Mouse (Mus musculus): ENCODE data around the gene Spcs1. TPM values are rescaled to one million over a fixed set of nuclear protein-coding genes. Genes with fewer than 3 reads are reported as not detected.

The Spcs1 gene
- polyA plus RNA-seq (2014; fragmentation: Illumina TruSeq; extraction: RNeasy Lipid Tissue Mini Kit (QIAGEN cat#74804); ENCODE audit: low read depth, low replicate concordance) = 454 TPM

DNA sequence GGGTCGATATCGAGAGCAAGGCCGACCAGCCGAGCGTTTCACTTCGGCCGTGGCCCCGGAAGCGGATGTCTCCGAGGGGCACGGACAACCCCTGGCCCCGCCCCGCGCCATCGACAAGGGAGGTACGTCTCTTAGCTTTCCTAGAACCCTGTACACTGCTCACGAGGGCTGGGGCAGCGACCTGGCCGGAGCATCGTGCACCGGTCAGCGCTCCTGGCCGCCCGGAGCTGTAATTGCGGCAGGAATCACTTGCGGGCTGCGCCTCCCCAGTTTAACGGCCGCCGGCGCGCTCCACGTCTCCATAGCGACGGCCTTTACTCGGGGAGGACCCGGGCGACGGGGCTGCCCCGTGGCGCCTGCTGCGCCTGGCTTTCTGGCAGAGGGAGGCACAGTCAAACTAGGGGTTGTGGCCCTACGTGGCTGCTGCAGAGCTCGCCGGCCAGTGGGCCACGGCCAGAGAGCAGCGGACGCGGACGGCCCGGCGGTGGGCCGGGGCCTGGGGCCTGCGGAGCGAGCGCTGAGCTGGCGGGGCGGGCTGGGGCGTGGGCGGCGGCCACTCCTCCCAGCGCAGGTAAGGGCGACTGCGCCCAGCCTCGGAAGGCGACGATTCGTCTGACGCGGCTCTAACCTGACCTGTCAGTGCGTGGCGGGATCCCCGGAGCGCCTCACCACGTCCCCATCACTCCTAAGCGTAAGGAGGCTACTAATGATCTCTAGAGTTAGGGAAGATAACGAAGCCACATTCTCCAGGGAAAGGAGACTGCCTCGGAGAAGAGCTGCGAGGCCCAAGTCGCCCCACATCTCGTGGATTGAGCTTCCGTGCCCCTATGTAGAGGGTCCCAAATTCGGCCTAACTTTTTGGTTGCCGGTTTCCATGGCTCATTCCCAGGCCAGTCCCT is at the start of gene Spcs1, which contains the start of gene Glt8d1:
Gene Spcs1, minus strand, starts transcription at position 366 of the 899 bp plus-strand sequence.
Gene Glt8d1, plus strand, starts transcription at position 94 of the 899 bp plus-strand sequence.

GRCm38 (mm10) chr14:31018860-31019291 is 17.4 kb upstream of the Spcs1 start, which contains the start of the genes Pbrm1 and Gnl3:
Pbrm1 (plus strand) TSS chr14:31019138.
Gnl3 (minus strand) TSS chr14:31019152.

GRCm38 (mm10) chr14:30951154-30951825 is 50.2 kb downstream of the Spcs1 start, which contains the start of gene Nek4:
Nek4 (plus strand) TSS chr14:30951377.

Other genes with a start within 250 kb of the Spcs1 start
- 8.3 TPM for gene Tmem110, start 176.1 kb downstream of the Spcs1 start, polyA plus RNA-seq (2014; fragmentation: Illumina TruSeq; extraction: RNeasy Lipid Tissue Mini Kit (QIAGEN cat#74804); ENCODE audit: low read depth, low replicate concordance)
- gene Mustn1, start 122.5 kb downstream of the Spcs1 start, polyA plus RNA-seq (2014; fragmentation: Illumina TruSeq; extraction: RNeasy Lipid Tissue Mini Kit (QIAGEN cat#74804); ENCODE audit: low read depth, low replicate concordance) = 0.52 TPM
- 0.35 TPM for gene Itih4, start 115.2 kb downstream of the Spcs1 start, polyA plus RNA-seq (2014; fragmentation: Illumina TruSeq; extraction: RNeasy Lipid Tissue Mini Kit (QIAGEN cat#74804); ENCODE audit: low read depth, low replicate concordance)
- gene Itih3, start 77.9 kb downstream of the Spcs1 start, polyA plus RNA-seq (2014; fragmentation: Illumina TruSeq; extraction: RNeasy Lipid Tissue Mini Kit (QIAGEN cat#74804); ENCODE audit: low read depth, low replicate concordance) = not detected
- gene Itih1, start 58.4 kb downstream of the Spcs1 start, polyA plus RNA-seq (2014; fragmentation: Illumina TruSeq; extraction: RNeasy Lipid Tissue Mini Kit (QIAGEN cat#74804); ENCODE audit: low read depth, low replicate concordance) = not detected
- gene Nek4, start 50.3 kb downstream of the Spcs1 start, polyA plus RNA-seq (2014; fragmentation: Illumina TruSeq; extraction: RNeasy Lipid Tissue Mini Kit (QIAGEN cat#74804); ENCODE audit: low read depth, low replicate concordance) = 18.3 TPM
- 154 TPM for gene Glt8d1, start 272 bp downstream of the Spcs1 start, polyA plus RNA-seq (2014; fragmentation: Illumina TruSeq; extraction: RNeasy Lipid Tissue Mini Kit (QIAGEN cat#74804); ENCODE audit: low read depth, low replicate concordance)
- 93.6 TPM for gene Pbrm1, start 17.5 kb upstream of the Spcs1 start, polyA plus RNA-seq (2014; fragmentation: Illumina TruSeq; extraction: RNeasy Lipid Tissue Mini Kit (QIAGEN cat#74804); ENCODE audit: low read depth, low replicate concordance)
- gene Gnl3, start 17.5 kb upstream of the Spcs1 start, polyA plus RNA-seq (2014; fragmentation: Illumina TruSeq; extraction: RNeasy Lipid Tissue Mini Kit (QIAGEN cat#74804); ENCODE audit: low read depth, low replicate concordance) = 211 TPM
- 16.9 TPM for gene Smim4, start 127.3 kb upstream of the Spcs1 start, polyA plus RNA-seq (2014; fragmentation: Illumina TruSeq; extraction: RNeasy Lipid Tissue Mini Kit (QIAGEN cat#74804); ENCODE audit: low read depth, low replicate concordance)
- gene Nt5dc2, start 129.4 kb upstream of the Spcs1 start, polyA plus RNA-seq (2014; fragmentation: Illumina TruSeq; extraction: RNeasy Lipid Tissue Mini Kit (QIAGEN cat#74804); ENCODE audit: low read depth, low replicate concordance) = 1.5 TPM
- 5.4 TPM for gene Stab1, start 167.0 kb upstream of the Spcs1 start, polyA plus RNA-seq (2014; fragmentation: Illumina TruSeq; extraction: RNeasy Lipid Tissue Mini Kit (QIAGEN cat#74804); ENCODE audit: low read depth, low replicate concordance)
- not detected for gene Tnnc1, start 206.6 kb upstream of the Spcs1 start, polyA plus RNA-seq (2014; fragmentation: Illumina TruSeq; extraction: RNeasy Lipid Tissue Mini Kit (QIAGEN cat#74804); ENCODE audit: low read depth, low replicate concordance)
- 64.7 TPM for gene Nisch, start 215.3 kb upstream of the Spcs1 start, polyA plus RNA-seq (2014; fragmentation: Illumina TruSeq; extraction: RNeasy Lipid Tissue Mini Kit (QIAGEN cat#74804); ENCODE audit: low read depth, low replicate concordance)
- gene Sema3g, start 216.2 kb upstream of the Spcs1 start, polyA plus RNA-seq (2014; fragmentation: Illumina TruSeq; extraction: RNeasy Lipid Tissue Mini Kit (QIAGEN cat#74804); ENCODE audit: low read depth, low replicate concordance) = 1.7 TPM
- 9.7 TPM for gene Phf7, start 249.6 kb upstream of the Spcs1 start, polyA plus RNA-seq (2014; fragmentation: Illumina TruSeq; extraction: RNeasy Lipid Tissue Mini Kit (QIAGEN cat#74804); ENCODE audit: low read depth, low replicate concordance)
- 8.6 TPM for gene Bap1, start 249.8 kb upstream of the Spcs1 start, polyA plus RNA-seq (2014; fragmentation: Illumina TruSeq; extraction: RNeasy Lipid Tissue Mini Kit (QIAGEN cat#74804); ENCODE audit: low read depth, low replicate concordance)